Mouse (Mus musculus) limb, embryonic 15.5 days (tissue): ENCODE data around the gene Jag2. TPM values are rescaled to one million over a fixed set of nuclear protein-coding genes. Genes with fewer than 3 reads are reported as not detected.
A peak's percentile ranks its signal among the peaks of the same experiment; 100 is the strongest.

Experiments used
- ATAC-seq: fragments of 200-750 bp; cut with Nextera tagmentation; 2 replicates; pipeline ENCODE4 v1.8.0; 2017; ENCODE audit warnings: low read depth, moderate TSS enrichment; ENCODE audit not compliant: insufficient number of reproducible peaks, low FRiP score, low TSS enrichment
- H3K27ac ChIP-seq: fragments of 300-500 bp; sonication (generic); 2 replicates; pipeline ENCODE4 v1.5.1; 2015; ENCODE audit warnings: moderate library complexity, mild to moderate bottlenecking, inconsistent platforms
- H3K27me3 ChIP-seq: fragments of 300-500 bp; sonication (generic); 2 replicates; pipeline ENCODE4 v1.6.1; 2015; ENCODE audit warnings: inconsistent platforms
- H3K36me3 ChIP-seq: fragments of 300-500 bp; sonication (generic); 2 replicates; pipeline ENCODE4 v1.6.1; 2015; ENCODE audit warnings: inconsistent platforms
- H3K4me1 ChIP-seq: fragments of 300-500 bp; sonication (generic); 2 replicates; pipeline ENCODE4 v1.6.1; 2015; ENCODE audit warnings: inconsistent platforms
- H3K4me2 ChIP-seq: fragments of 300-500 bp; sonication (generic); 2 replicates; pipeline ENCODE4 v1.6.1; 2015; ENCODE audit warnings: mild to moderate bottlenecking, inconsistent platforms
- H3K4me3 ChIP-seq: fragments of 300-500 bp; sonication (generic); 2 replicates; pipeline ENCODE4 v1.5.1; 2015; ENCODE audit warnings: mild to moderate bottlenecking, inconsistent platforms
- H3K9ac ChIP-seq: fragments of 300-500 bp; sonication (generic); 2 replicates; pipeline ENCODE4 v1.6.1; 2015; ENCODE audit warnings: inconsistent platforms
- H3K9me3 ChIP-seq: fragments of 300-500 bp; sonication (generic); 2 replicates; pipeline ENCODE4 v1.6.1; 2016; ENCODE audit warnings: inconsistent platforms
- WGBS: fragments of 180-500 bp; shearing (Covaris S2); methylation state at CpG from one replicate; pipeline ENCODE4 v1.1.7; 2015; 5-methylcytosine and 5-hydroxymethylcytosine counted together
- polyA plus RNA-seq: library from polyadenylated mRNA; unstranded; fragments of >200 nt; fragmentation: Nextera tagmentation; extraction: Ambion mirVana; gene quantifications from 2 replicates; pipeline ENCODE4 v1.2.1, GENCODE M21; 2015

Gene Jag2
- polyA plus RNA-seq, 1 experiment from 2014 or later: 11.6 TPM

GRCm38 (mm10) chr12:112952926-112953565 is 23.5 kb upstream of the Jag2 start:
- Histone ChIP-seq H3K4me3 (no peak overlapping the region), H3K9me3 (no peaks in the 10 kb centered on the region), H3K27ac (no peak overlapping the region), H3K4me1 (peaks cover 24% of the 10 kb centered on the region), H3K27me3 (no peaks in the 10 kb centered on the region), H3K4me2 (no peak overlapping the region), H3K9ac (no peak overlapping the region), H3K36me3 (peaks cover 18% of the 10 kb centered on the region)
- 67% methylated on average over 3 of the region's 3 CpGs for WGBS
- no peak for ATAC-seq

GRCm38 (mm10) chr12:112952433-112952832 is 22.9 kb upstream of the Jag2 start:
- Histone ChIP-seq H3K4me3 (no peak overlapping the region), H3K4me2 (no peak overlapping the region), H3K4me1 (peaks cover 25% of the 10 kb centered on the region), H3K9ac (no peak overlapping the region), H3K9me3 (no peaks in the 10 kb centered on the region), H3K27me3 (no peaks in the 10 kb centered on the region), H3K27ac (no peak overlapping the region), H3K36me3 (peaks cover 14% of the 10 kb centered on the region)
- 47% methylated on average over 8 of the region's 8 CpGs for WGBS
- no peak for ATAC-seq

GRCm38 (mm10) chr12:112951150-112951842 is 21.7 kb upstream of the Jag2 start:
- H3K27ac ChIP-seq: 0 out of 2 replicates have a peak overlapping the region, but pooled peaks have one; percentile 33
- no peaks in the 10 kb centered on the region for H3K9me3 ChIP-seq
- H3K4me3 ChIP-seq: peak overlapping the region; percentile 61; the same call in 1 of the 2 replicates
- no peak for ATAC-seq
- no peak overlapping the region for H3K9ac ChIP-seq
- WGBS: 14% methylated on average over 7 of the region's 7 CpGs
- H3K4me2 ChIP-seq: no peak overlapping the region
- H3K36me3 ChIP-seq: 0 out of 2 replicates have a peak, but pooled peaks cover 4% of the 10 kb centered on the region
- H3K4me1 ChIP-seq: peaks cover 25% of the 10 kb centered on the region
- H3K27me3 ChIP-seq: no peaks in the 10 kb centered on the region

GRCm38 (mm10) chr12:112950761-112951129 is 21.2 kb upstream of the Jag2 start:
- no peak for ATAC-seq
- Histone ChIP-seq H3K27me3 (no peaks in the 10 kb centered on the region), H3K4me2 (peak overlapping the region; percentile 97), H3K4me3 (peak overlapping the region; percentile 61), H3K4me1 (peaks cover 25% of the 10 kb centered on the region), H3K9me3 (no peaks in the 10 kb centered on the region), H3K36me3 (0 out of 2 replicates have a peak, but pooled peaks cover 4% of the 10 kb centered on the region), H3K27ac (0 out of 2 replicates have a peak overlapping the region, but pooled peaks have one; percentile 33), H3K9ac (no peak overlapping the region; the same call in 1 of the 2 replicates)
- WGBS: 3% methylated on average over 6 of the region's 6 CpGs

- H3K27ac ChIP-seq: peak overlapping the region; percentile 73; the same call in 1 of the 2 replicates
- H3K27me3 ChIP-seq: no peaks in the 10 kb centered on the region
- peak overlapping the region; percentile 61 for H3K4me3 ChIP-seq
- H3K9ac ChIP-seq: peak overlapping the region; percentile 66
- peak; percentile 72 for ATAC-seq
- 0 out of 2 replicates have a peak, but pooled peaks cover 4% of the 10 kb centered on the region for H3K36me3 ChIP-seq
- no peaks in the 10 kb centered on the region for H3K9me3 ChIP-seq
- H3K4me2 ChIP-seq: peak overlapping the region; percentile 97
- 0% methylated on average over 58 of the region's 58 CpGs for WGBS
- peaks cover 25% of the 10 kb centered on the region for H3K4me1 ChIP-seq
Observed at GRCm38 (mm10) chr12:112950040-112950760, 20.6 kb upstream of the Jag2 start.

- Histone ChIP-seq H3K4me1 (peaks cover 28% of the 10 kb centered on the region), H3K36me3 (no peaks in the 10 kb centered on the region), H3K9me3 (no peaks in the 10 kb centered on the region), H3K4me2 (no peak overlapping the region), H3K27ac (peak overlapping the region; percentile 43; the same call in 1 of the 2 replicates), H3K4me3 (no peak overlapping the region), H3K9ac (no peak overlapping the region), H3K27me3 (no peaks in the 10 kb centered on the region)
- ATAC-seq: no peak
- WGBS: 18% methylated on average over 4 of the region's 4 CpGs
Observed at GRCm38 (mm10) chr12:112947307-112947706, 17.7 kb upstream of the Jag2 start.

GRCm38 (mm10) chr12:112943669-112944068 is 14.1 kb upstream of the Jag2 start:
- 83% methylated on average over 2 of the region's 2 CpGs for WGBS
- no peak overlapping the region for H3K27ac ChIP-seq
- H3K9me3 ChIP-seq: no peaks in the 10 kb centered on the region
- peaks cover 24% of the 10 kb centered on the region for H3K4me1 ChIP-seq
- no peak for ATAC-seq
- no peak overlapping the region for H3K4me2 ChIP-seq
- no peak overlapping the region for H3K9ac ChIP-seq
- no peaks in the 10 kb centered on the region for H3K36me3 ChIP-seq
- no peak overlapping the region for H3K4me3 ChIP-seq
- no peaks in the 10 kb centered on the region for H3K27me3 ChIP-seq

- no peaks in the 10 kb centered on the region for H3K27me3 ChIP-seq
- WGBS: 2% methylated on average over 58 of the region's 58 CpGs
- peak within 1 kb of the TSS; percentile 66 for H3K9ac ChIP-seq
- no peaks in the 10 kb centered on the region for H3K9me3 ChIP-seq
- H3K4me2 ChIP-seq: peak within 1 kb of the TSS; percentile 74
- peak within 1 kb of the TSS; percentile 88 for H3K27ac ChIP-seq
- peak; percentile 58; the same call in 1 of the 2 replicates for ATAC-seq
- peaks cover 33% of the 10 kb centered on the region for H3K4me1 ChIP-seq
- no peaks in the 10 kb centered on the region for H3K36me3 ChIP-seq
- peak within 1 kb of the TSS; percentile 80 for H3K4me3 ChIP-seq
Observed at GRCm38 (mm10) chr12:112941776-112942713, 12.5 kb upstream of the Jag2 start, which contains the start of gene Nudt14. Nudt14 (minus strand) TSS chr12:112942124.

- peaks cover 33% of the 10 kb centered on the region for H3K4me1 ChIP-seq
- 38% methylated on average over 10 of the region's 10 CpGs for WGBS
- no peaks in the 10 kb centered on the region for H3K9me3 ChIP-seq
- peak overlapping the region; percentile 66 for H3K9ac ChIP-seq
- no peaks in the 10 kb centered on the region for H3K36me3 ChIP-seq
- peak overlapping the region; percentile 88 for H3K27ac ChIP-seq
- peak overlapping the region; percentile 80 for H3K4me3 ChIP-seq
- no peaks in the 10 kb centered on the region for H3K27me3 ChIP-seq
- H3K4me2 ChIP-seq: peak overlapping the region; percentile 74
- ATAC-seq: no peak
Observed at GRCm38 (mm10) chr12:112941156-112941775, 11.7 kb upstream of the Jag2 start.

GRCm38 (mm10) chr12:112940710-112941109 is 11.1 kb upstream of the Jag2 start:
- H3K27ac ChIP-seq: 0 out of 2 replicates have a peak overlapping the region, but pooled peaks have one; percentile 17
- peaks cover 33% of the 10 kb centered on the region for H3K4me1 ChIP-seq
- no peaks in the 10 kb centered on the region for H3K27me3 ChIP-seq
- WGBS: 61% methylated on average over 9 of the region's 9 CpGs
- H3K4me3 ChIP-seq: no peak overlapping the region
- H3K4me2 ChIP-seq: peak overlapping the region; percentile 74; the same call in 1 of the 2 replicates
- no peaks in the 10 kb centered on the region for H3K36me3 ChIP-seq
- no peak overlapping the region for H3K9ac ChIP-seq
- no peaks in the 10 kb centered on the region for H3K9me3 ChIP-seq
- ATAC-seq: no peak
